Mouse (Mus musculus) hindbrain, embryonic 12.5 days (tissue): ENCODE measurements around the gene Rilpl1. TPM values are rescaled to one million over a fixed set of nuclear protein-coding genes. Genes with fewer than 3 reads are reported as not detected.

ENCODE experiments used
- ATAC-seq: fragments of 200-750 bp; cut with Nextera tagmentation; 2 replicates; pipeline ENCODE4 v1.8.0; 2017; ENCODE audit warnings: moderate TSS enrichment; ENCODE audit not compliant: low FRiP score
- H3K27ac ChIP-seq: fragments of 300-500 bp; sonication (generic); 2 replicates; pipeline ENCODE4 v1.5.1; 2016; ENCODE audit warnings: mild to moderate bottlenecking
- H3K27me3 ChIP-seq: fragments of 300-500 bp; sonication (generic); 2 replicates; pipeline ENCODE4 v1.6.1; 2016; ENCODE audit warnings: mild to moderate bottlenecking
- H3K36me3 ChIP-seq: fragments of 300-500 bp; sonication (generic); 2 replicates; pipeline ENCODE4 v1.6.1; 2016; ENCODE audit warnings: mild to moderate bottlenecking
- H3K4me1 ChIP-seq: fragments of 300-500 bp; sonication (generic); 2 replicates; pipeline ENCODE4 v1.6.1; 2016
- H3K4me2 ChIP-seq: fragments of 300-500 bp; sonication (generic); replicated peaks from 2 replicates; pipeline ENCODE4 v1.6.1; 2016; ENCODE audit warnings: mild to moderate bottlenecking
- H3K4me3 ChIP-seq: fragments of 300-500 bp; sonication (generic); 2 replicates; pipeline ENCODE4 v1.5.1; 2016; ENCODE audit warnings: mild to moderate bottlenecking
- H3K9ac ChIP-seq: fragments of 300-500 bp; sonication (generic); 2 replicates; pipeline ENCODE4 v1.6.1; 2016; ENCODE audit warnings: mild to moderate bottlenecking, moderate library complexity
- H3K9me3 ChIP-seq: fragments of 300-500 bp; sonication (generic); replicated peaks from 2 replicates; pipeline ENCODE4 v1.6.1; 2016; ENCODE audit warnings: mild to moderate bottlenecking
- WGBS: fragments of 180-500 bp; shearing (Covaris S2); methylation state at CpG from one replicate; pipeline ENCODE4 v1.1.7; 2016; 5-methylcytosine and 5-hydroxymethylcytosine counted together
- polyA plus RNA-seq: library from polyadenylated mRNA; unstranded; fragments of >200 nt; fragmentation: Nextera tagmentation; extraction: Ambion mirVana; gene quantifications from 2 replicates; pipeline ENCODE4 v1.2.1, GENCODE M21; 2016

Rilpl1 gene
- polyA plus RNA-seq, 1 experiment from 2014 or later, result 20.9 TPM

- Histone ChIP-seq H3K9ac (peak overlapping the region; percentile 95), H3K4me3 (peak overlapping the region; percentile 97), H3K27ac (peak overlapping the region; percentile 84), H3K36me3 (peaks cover 26% of the 10 kb centered on the region), H3K4me2 (peak overlapping the region; percentile 83), H3K4me1 (peaks cover 11% of the 10 kb centered on the region), H3K9me3 (no peaks in the 10 kb centered on the region), H3K27me3 (0 out of 2 replicates have a peak, but pooled peaks cover 7% of the 10 kb centered on the region)
- ATAC-seq, result peak; percentile 75
- WGBS, result under 1% methylated on average over 81 of the region's 89 CpGs
Observed at GRCm38 (mm10) chr5:124540905-124541601, 9.9 kb upstream of the Rilpl1 start.

- no peaks in the 10 kb centered on the region for H3K9me3 ChIP-seq
- under 1% methylated on average over 35 of the region's 35 CpGs for WGBS
- 0 out of 2 replicates have a peak, but pooled peaks cover 9% of the 10 kb centered on the region for H3K27me3 ChIP-seq
- H3K4me3 ChIP-seq, result peak within 1 kb of the TSS; percentile 97
- peak within 1 kb of the TSS; percentile 83 for H3K4me2 ChIP-seq
- H3K27ac ChIP-seq, result peak within 1 kb of the TSS; percentile 84
- H3K36me3 ChIP-seq, result peaks cover 19% of the 10 kb centered on the region
- peaks cover 11% of the 10 kb centered on the region for H3K4me1 ChIP-seq
- peak within 1 kb of the TSS; percentile 95 for H3K9ac ChIP-seq
- peak; percentile 96 for ATAC-seq
Observed at GRCm38 (mm10) chr5:124540383-124540786, 9.2 kb upstream of the Rilpl1 start, which contains the start of gene Tmed2. Tmed2 (plus strand) TSS chr5:124540695.

- H3K9ac ChIP-seq, result no peak overlapping the region
- H3K4me1 ChIP-seq, result peaks cover 11% of the 10 kb centered on the region
- no peak for ATAC-seq
- 0 out of 2 replicates have a peak, but pooled peaks cover 9% of the 10 kb centered on the region for H3K27me3 ChIP-seq
- H3K36me3 ChIP-seq, result peaks cover 14% of the 10 kb centered on the region
- peak overlapping the region; percentile 42 for H3K4me2 ChIP-seq
- peak overlapping the region; percentile 97; the same call in 1 of the 2 replicates for H3K4me3 ChIP-seq
- H3K27ac ChIP-seq, result peak overlapping the region; percentile 73
- no peaks in the 10 kb centered on the region for H3K9me3 ChIP-seq
- 80% methylated on average over 4 of the region's 4 CpGs for WGBS
Observed at GRCm38 (mm10) chr5:124539905-124540304, 8.7 kb upstream of the Rilpl1 start.

GRCm38 (mm10) chr5:124538813-124539792 is 7.9 kb upstream of the Rilpl1 start:
- H3K9ac ChIP-seq, result no peak overlapping the region
- 0 out of 2 replicates have a peak, but pooled peaks cover 9% of the 10 kb centered on the region for H3K27me3 ChIP-seq
- peaks cover 6% of the 10 kb centered on the region; the same call in 1 of the 2 replicates for H3K36me3 ChIP-seq
- no peak for ATAC-seq
- H3K4me2 ChIP-seq, result no peak overlapping the region
- no peak overlapping the region for H3K27ac ChIP-seq
- no peak overlapping the region for H3K4me3 ChIP-seq
- H3K4me1 ChIP-seq, result peaks cover 11% of the 10 kb centered on the region
- WGBS, result 77% methylated on average over 15 of the region's 16 CpGs
- H3K9me3 ChIP-seq, result no peaks in the 10 kb centered on the region

- H3K4me1 ChIP-seq, result peaks cover 8% of the 10 kb centered on the region
- 8% methylated on average over 17 of the region's 17 CpGs for WGBS
- peak overlapping the region; percentile 27 for H3K4me2 ChIP-seq
- H3K27ac ChIP-seq, result peak overlapping the region; percentile 12; the same call in 1 of the 2 replicates
- H3K4me3 ChIP-seq, result peak overlapping the region; percentile 7; the same call in 1 of the 2 replicates
- peak overlapping the region; percentile 49; the same call in 1 of the 2 replicates for H3K9ac ChIP-seq
- H3K9me3 ChIP-seq, result no peaks in the 10 kb centered on the region
- 0 out of 2 replicates have a peak, but pooled peaks cover 9% of the 10 kb centered on the region for H3K27me3 ChIP-seq
- no peaks in the 10 kb centered on the region for H3K36me3 ChIP-seq
- no peak for ATAC-seq
Observed at GRCm38 (mm10) chr5:124536776-124537175, 5.6 kb upstream of the Rilpl1 start.

GRCm38 (mm10) chr5:124535016-124535415 is 3.8 kb upstream of the Rilpl1 start:
- H3K9me3 ChIP-seq, result no peaks in the 10 kb centered on the region
- no peak overlapping the region for H3K4me2 ChIP-seq
- no peak overlapping the region for H3K4me3 ChIP-seq
- 67% methylated on average over 5 of the region's 5 CpGs for WGBS
- H3K36me3 ChIP-seq, result no peaks in the 10 kb centered on the region
- H3K27me3 ChIP-seq, result 0 out of 2 replicates have a peak, but pooled peaks cover 9% of the 10 kb centered on the region
- no peak overlapping the region for H3K27ac ChIP-seq
- peaks cover 18% of the 10 kb centered on the region for H3K4me1 ChIP-seq
- H3K9ac ChIP-seq, result no peak overlapping the region
- ATAC-seq, result no peak

- no peak for ATAC-seq
- Histone ChIP-seq H3K9me3 (no peaks in the 10 kb centered on the region), H3K4me1 (peaks cover 38% of the 10 kb centered on the region), H3K27me3 (0 out of 2 replicates have a peak, but pooled peaks cover 9% of the 10 kb centered on the region), H3K9ac (no peak overlapping the region), H3K4me2 (no peak overlapping the region), H3K27ac (no peak overlapping the region), H3K36me3 (no peaks in the 10 kb centered on the region), H3K4me3 (no peak overlapping the region)
- WGBS, result 36% methylated on average over 7 of the region's 7 CpGs
Observed at GRCm38 (mm10) chr5:124532451-124532850, 1.3 kb upstream of the Rilpl1 start.

GRCm38 (mm10) chr5:124531583-124531930 is 366 bp upstream of the Rilpl1 start:
- no peaks in the 10 kb centered on the region for H3K9me3 ChIP-seq
- peaks cover 38% of the 10 kb centered on the region for H3K4me1 ChIP-seq
- H3K9ac ChIP-seq, result peak overlapping the region; percentile 75
- H3K27me3 ChIP-seq, result 0 out of 2 replicates have a peak, but pooled peaks cover 3% of the 10 kb centered on the region
- peak; percentile 51; the same call in 1 of the 2 replicates for ATAC-seq
- peak overlapping the region; percentile 81 for H3K4me3 ChIP-seq
- H3K36me3 ChIP-seq, result no peaks in the 10 kb centered on the region
- 9% methylated on average over 14 of the region's 14 CpGs for WGBS
- peak overlapping the region; percentile 85 for H3K27ac ChIP-seq
- peak overlapping the region; percentile 73 for H3K4me2 ChIP-seq

- H3K4me2 ChIP-seq, result peak overlapping the region; percentile 73
- H3K4me3 ChIP-seq, result peak overlapping the region; percentile 81
- no peak for ATAC-seq
- H3K27ac ChIP-seq, result no peak overlapping the region
- WGBS, result 58% methylated on average over 8 of the region's 8 CpGs
- H3K27me3 ChIP-seq, result no peaks in the 10 kb centered on the region
- H3K9me3 ChIP-seq, result no peaks in the 10 kb centered on the region
- H3K9ac ChIP-seq, result peak overlapping the region; percentile 75; the same call in 1 of the 2 replicates
- no peaks in the 10 kb centered on the region for H3K36me3 ChIP-seq
- H3K4me1 ChIP-seq, result peaks cover 38% of the 10 kb centered on the region
Observed at GRCm38 (mm10) chr5:124529697-124530096, 1.5 kb downstream of the Rilpl1 start.

GRCm38 (mm10) chr5:124529191-124529651 is 2.0 kb downstream of the Rilpl1 start:
- no peaks in the 10 kb centered on the region for H3K36me3 ChIP-seq
- H3K4me2 ChIP-seq, result peak overlapping the region; percentile 73
- no peaks in the 10 kb centered on the region for H3K9me3 ChIP-seq
- H3K4me3 ChIP-seq, result peak overlapping the region; percentile 81
- no peak for ATAC-seq
- no peak overlapping the region for H3K27ac ChIP-seq
- peaks cover 38% of the 10 kb centered on the region for H3K4me1 ChIP-seq
- no peaks in the 10 kb centered on the region for H3K27me3 ChIP-seq
- peak overlapping the region; percentile 53; the same call in 1 of the 2 replicates for H3K9ac ChIP-seq
- WGBS, result 30% methylated on average over 8 of the region's 8 CpGs

- Histone ChIP-seq H3K27me3 (no peaks in the 10 kb centered on the region), H3K27ac (no peak overlapping the region), H3K4me1 (peaks cover 38% of the 10 kb centered on the region), H3K4me3 (peak overlapping the region; percentile 81), H3K9ac (peak overlapping the region; percentile 53; the same call in 1 of the 2 replicates), H3K4me2 (peak overlapping the region; percentile 73), H3K9me3 (no peaks in the 10 kb centered on the region), H3K36me3 (no peaks in the 10 kb centered on the region)
- no peak for ATAC-seq
- WGBS, result 29% methylated on average over 9 of the region's 9 CpGs
Observed at GRCm38 (mm10) chr5:124528791-124529190, 2.4 kb downstream of the Rilpl1 start.
